Mouse (Mus musculus): Measurements from ENCODE around the gene Amdhd2. TPM values are rescaled to one million over a fixed set of nuclear protein-coding genes. Genes with fewer than 3 reads are reported as not detected.

The Amdhd2 gene
- polyA plus RNA-seq, 1 experiment from 2014 or later: 25.8 TPM

DNA sequence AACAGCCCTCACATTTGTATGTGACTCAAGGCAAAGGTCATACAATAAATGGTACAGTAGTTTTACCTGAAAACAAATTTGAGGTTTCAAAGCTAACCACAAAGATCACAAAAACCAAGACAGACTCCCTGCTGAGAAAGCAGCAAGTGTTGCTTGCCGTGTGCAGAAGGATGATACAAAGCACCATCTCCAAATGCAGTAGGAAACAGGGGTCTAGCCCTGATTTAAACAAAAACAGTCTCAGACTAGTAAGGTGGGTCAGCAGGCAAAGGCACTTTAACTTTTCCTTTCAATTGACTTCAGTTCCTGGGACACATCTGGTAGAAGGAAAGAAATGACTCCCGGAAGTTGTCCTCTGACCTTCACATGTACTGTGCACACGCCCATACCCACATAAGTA lies 36.8 kb downstream of the Amdhd2 start:
- H3K9me3 ChIP-seq (ENCODE audit: control insufficient read depth, low read length): no peaks in the 10 kb centered on the region
- H3K27me3 ChIP-seq (ENCODE audit: control insufficient read depth, insufficient read depth, low read length): no peaks in the 10 kb centered on the region
- H3K36me3 ChIP-seq (ENCODE audit: control insufficient read depth, insufficient read depth, low read length): no peaks in the 10 kb centered on the region; the same call in 1 of the 2 replicates
- no peak overlapping the region for H3K4me2 ChIP-seq (ENCODE audit: low read length)
- H3K27ac ChIP-seq (replicated peaks; ENCODE audit: low read depth, low read length): no peak overlapping the region
- ATAC-seq (ENCODE audit: low FRiP score, low TSS enrichment) (no peak), DNase-seq (no peak)
- H3K4me1 ChIP-seq (ENCODE audit: control insufficient read depth, insufficient read depth, low read length): no peaks in the 10 kb centered on the region
- no peak overlapping the region for H3K9ac ChIP-seq (replicated peaks; ENCODE audit: low read length)
- 85% methylated on average over 3 of the region's 3 CpGs for WGBS
- no peak overlapping the region for H3K4me3 ChIP-seq (replicated peaks; ENCODE audit: low read depth, low read length)

- H3K4me1 ChIP-seq (ENCODE audit: control insufficient read depth, insufficient read depth, low read length): no peaks in the 10 kb centered on the region
- no peaks in the 10 kb centered on the region for H3K36me3 ChIP-seq (ENCODE audit: control insufficient read depth, insufficient read depth, low read length)
- no peak overlapping the region for H3K27ac ChIP-seq (replicated peaks; ENCODE audit: low read depth, low read length)
- DNase-seq: no peak
- H3K27me3 ChIP-seq (ENCODE audit: control insufficient read depth, insufficient read depth, low read length): no peaks in the 10 kb centered on the region
- no peak overlapping the region for H3K4me3 ChIP-seq (replicated peaks; ENCODE audit: low read depth, low read length)
- H3K9ac ChIP-seq (replicated peaks; ENCODE audit: low read length): no peak overlapping the region
- WGBS: 92% methylated on average over 3 of the region's 3 CpGs
- H3K9me3 ChIP-seq (ENCODE audit: control insufficient read depth, low read length): no peaks in the 10 kb centered on the region
- ATAC-seq (ENCODE audit: low FRiP score, low TSS enrichment): no peak
- no peak overlapping the region for H3K4me2 ChIP-seq (ENCODE audit: low read length)
Measured at GRCm38 (mm10) chr17:24119446-24119845, 44.1 kb downstream of the Amdhd2 start.

DNA sequence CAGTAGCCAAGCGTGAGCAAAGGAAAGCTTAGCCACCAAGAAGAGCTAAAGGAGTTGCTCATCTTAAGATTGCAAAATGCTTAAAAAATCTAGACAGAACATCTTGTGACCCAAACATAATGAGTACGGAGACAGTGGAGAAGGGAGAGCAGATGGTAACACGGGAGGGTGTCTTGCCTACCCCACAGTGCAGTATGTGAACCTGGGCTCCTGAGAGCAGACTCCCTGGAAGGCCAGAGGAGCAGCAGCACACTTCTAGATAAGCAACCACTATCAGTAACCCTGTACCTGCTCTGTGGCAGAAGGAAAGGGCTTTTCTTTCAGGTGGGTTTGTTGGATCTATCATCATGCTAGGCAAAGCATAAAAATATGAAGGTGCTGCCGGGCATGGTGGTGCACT lies 50.5 kb downstream of the Amdhd2 start:
- Histone ChIP-seq H3K4me1 (ENCODE audit: control insufficient read depth, insufficient read depth, low read length) (no peaks in the 10 kb centered on the region), H3K4me2 (ENCODE audit: low read length) (no peak overlapping the region), H3K9ac (replicated peaks; ENCODE audit: low read length) (no peak overlapping the region), H3K27me3 (ENCODE audit: control insufficient read depth, insufficient read depth, low read length) (no peaks in the 10 kb centered on the region), H3K36me3 (ENCODE audit: control insufficient read depth, insufficient read depth, low read length) (peaks cover 20% of the 10 kb centered on the region), H3K9me3 (ENCODE audit: control insufficient read depth, low read length) (no peaks in the 10 kb centered on the region), H3K4me3 (replicated peaks; ENCODE audit: low read depth, low read length) (no peak overlapping the region), H3K27ac (replicated peaks; ENCODE audit: low read depth, low read length) (no peak overlapping the region)
- DNase-seq (no peak), ATAC-seq (ENCODE audit: low FRiP score, low TSS enrichment) (no peak)
- 90% methylated on average over 4 of the region's 4 CpGs for WGBS

DNA sequence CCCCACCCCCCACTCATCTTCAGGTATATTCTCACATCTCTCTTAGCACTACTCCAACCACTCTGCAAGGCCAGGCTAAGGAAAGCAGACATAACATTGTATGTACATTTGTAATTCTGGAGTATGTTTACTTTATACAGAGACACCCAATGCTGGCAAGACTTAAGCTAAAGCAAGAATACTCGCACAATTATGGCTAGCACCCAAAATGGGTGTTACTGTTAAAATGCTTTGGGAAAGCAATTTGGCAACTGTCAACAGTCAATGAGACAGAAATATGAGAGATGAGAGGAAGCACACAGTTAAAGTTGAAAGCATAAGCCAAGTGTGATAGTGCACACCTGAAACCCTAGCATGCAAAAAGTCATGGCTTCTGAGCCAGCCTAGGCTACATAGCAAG lies 52.3 kb downstream of the Amdhd2 start:
- no peak overlapping the region for H3K27ac ChIP-seq (replicated peaks; ENCODE audit: low read depth, low read length)
- 95% methylated on average over 1 of the region's 1 CpGs for WGBS
- H3K4me1 ChIP-seq (ENCODE audit: control insufficient read depth, insufficient read depth, low read length): no peaks in the 10 kb centered on the region
- no peak for DNase-seq
- no peak overlapping the region for H3K4me2 ChIP-seq (ENCODE audit: low read length)
- H3K9ac ChIP-seq (replicated peaks; ENCODE audit: low read length): no peak overlapping the region
- H3K9me3 ChIP-seq (ENCODE audit: control insufficient read depth, low read length): no peaks in the 10 kb centered on the region
- no peak for ATAC-seq (ENCODE audit: low FRiP score, low TSS enrichment)
- peaks cover 32% of the 10 kb centered on the region for H3K36me3 ChIP-seq (ENCODE audit: control insufficient read depth, insufficient read depth, low read length)
- H3K27me3 ChIP-seq (ENCODE audit: control insufficient read depth, insufficient read depth, low read length): no peaks in the 10 kb centered on the region
- H3K4me3 ChIP-seq (replicated peaks; ENCODE audit: low read depth, low read length): no peak overlapping the region

DNA sequence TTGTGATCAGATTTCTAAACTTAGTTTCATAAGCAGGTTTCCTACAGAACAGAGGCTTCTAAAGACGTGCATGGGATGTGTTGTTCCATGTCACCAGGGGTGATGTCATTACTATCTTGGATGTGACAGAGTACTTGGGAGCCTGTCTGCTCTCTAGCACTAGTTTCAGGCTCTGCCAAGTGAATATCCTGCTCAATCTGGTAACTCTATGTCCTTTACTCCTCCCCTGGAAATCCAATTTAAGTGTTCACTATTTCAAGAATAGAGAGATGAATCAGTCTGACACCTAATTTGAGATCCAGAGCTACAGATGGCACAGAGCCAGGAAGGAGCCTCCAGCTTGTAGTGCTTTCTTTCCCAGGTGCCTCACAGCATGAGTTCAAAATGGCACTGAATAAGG lies 54.7 kb downstream of the Amdhd2 start:
- Histone ChIP-seq H3K27me3 (ENCODE audit: control insufficient read depth, insufficient read depth, low read length) (no peaks in the 10 kb centered on the region), H3K9ac (replicated peaks; ENCODE audit: low read length) (no peak overlapping the region), H3K36me3 (ENCODE audit: control insufficient read depth, insufficient read depth, low read length) (peaks cover 50% of the 10 kb centered on the region), H3K4me3 (replicated peaks; ENCODE audit: low read depth, low read length) (no peak overlapping the region), H3K27ac (replicated peaks; ENCODE audit: low read depth, low read length) (no peak overlapping the region), H3K4me1 (ENCODE audit: control insufficient read depth, insufficient read depth, low read length) (no peaks in the 10 kb centered on the region), H3K9me3 (ENCODE audit: control insufficient read depth, low read length) (no peaks in the 10 kb centered on the region), H3K4me2 (ENCODE audit: low read length) (no peak overlapping the region)
- DNase-seq (no peak), ATAC-seq (ENCODE audit: low FRiP score, low TSS enrichment) (no peak)
- 69% methylated on average over 1 of the region's 1 CpGs for WGBS

Other genes starting within 250 kb of the Amdhd2 start
- gene Dcpp3, start 246.3 kb downstream of the Amdhd2 start, polyA plus RNA-seq (2014; fragmentation: Nextera tagmentation; extraction: Ambion mirVana): not detected in 2 replicates
- gene Sbp, start 222.1 kb downstream of the Amdhd2 start, polyA plus RNA-seq (2014; fragmentation: Nextera tagmentation; extraction: Ambion mirVana): not detected in 2 replicates
- not detected in 2 replicates for gene Sbpl, start 208.5 kb downstream of the Amdhd2 start, polyA plus RNA-seq (2014; fragmentation: Nextera tagmentation; extraction: Ambion mirVana)
- not detected in 2 replicates for gene Prss30, start 183.2 kb downstream of the Amdhd2 start, polyA plus RNA-seq (2014; fragmentation: Nextera tagmentation; extraction: Ambion mirVana)
- not detected in 2 replicates for gene Prss22, start 165.7 kb downstream of the Amdhd2 start, polyA plus RNA-seq (2014; fragmentation: Nextera tagmentation; extraction: Ambion mirVana)
- 0.17 TPM in 1 of 2 replicates, not detected in the other for gene Prss27, start 125.6 kb downstream of the Amdhd2 start, polyA plus RNA-seq (2014; fragmentation: Nextera tagmentation; extraction: Ambion mirVana)
- gene Kctd5, start 90.3 kb downstream of the Amdhd2 start, polyA plus RNA-seq (2014; fragmentation: Nextera tagmentation; extraction: Ambion mirVana): 73.1 and 75.9 TPM in 2 replicates
- 68.3 and 74.3 TPM in 2 replicates for gene Pdpk1, start 12.8 kb downstream of the Amdhd2 start, polyA plus RNA-seq (2014; fragmentation: Nextera tagmentation; extraction: Ambion mirVana)
- gene Atp6v0c, start 5.9 kb upstream of the Amdhd2 start, polyA plus RNA-seq (2014; fragmentation: Nextera tagmentation; extraction: Ambion mirVana): 1,214 and 1,517 TPM in 2 replicates
- gene Tbc1d24, start 41.8 kb upstream of the Amdhd2 start, polyA plus RNA-seq (2014; fragmentation: Nextera tagmentation; extraction: Ambion mirVana): 25.9 and 27.0 TPM in 2 replicates
- gene Ntn3, start 45.8 kb upstream of the Amdhd2 start, polyA plus RNA-seq (2014; fragmentation: Nextera tagmentation; extraction: Ambion mirVana): 3.1 and 3.4 TPM in 2 replicates
- 8.0 and 9.0 TPM in 2 replicates for gene Tedc2, start 57.1 kb upstream of the Amdhd2 start, polyA plus RNA-seq (2014; fragmentation: Nextera tagmentation; extraction: Ambion mirVana)
- 11.1 and 16.6 TPM in 2 replicates for gene Ccnf, start 87.7 kb upstream of the Amdhd2 start, polyA plus RNA-seq (2014; fragmentation: Nextera tagmentation; extraction: Ambion mirVana)
- gene Abca17, start 187.3 kb upstream of the Amdhd2 start, polyA plus RNA-seq (2014; fragmentation: Nextera tagmentation; extraction: Ambion mirVana): 0.18 and 0.47 TPM in 2 replicates
- gene Abca3, start 188.2 kb upstream of the Amdhd2 start, polyA plus RNA-seq (2014; fragmentation: Nextera tagmentation; extraction: Ambion mirVana): 26.2 and 31.4 TPM in 2 replicates

Data from midbrain, embryonic 14.5 days (tissue).